Mouse (Mus musculus) cerebellum, postnatal 4 days (tissue): Measurements from ENCODE around the gene Cnot1.
A peak's percentile ranks its signal among the peaks of the same experiment; 100 is the strongest.
"Not testable (repeated sequence)": the region's sequence is repeated elsewhere in the genome, so short reads cannot be mapped to it uniquely, and the experiment has no call there.

Experiments
- DNase-seq, 2 experiments: peaks; one replicate each; pipeline ENCODE4 v3.0.0; 2022; ENCODE audit warnings: low spot score in 2 of 2, mixed read lengths in 1 of 2

Cnot1 gene

GRCm38 (mm10) chr8:95807331-95807843, at the start of gene Cnot1:
Gene Cnot1, minus strand, starts transcription at chr8:95807464.
- DNase-seq, result peak; percentile 88 to 97

- no peak for DNase-seq
These were observed 46.9 kb upstream of the Cnot1 start for GRCm38 (mm10) chr8:95854174-95854573.

GRCm38 (mm10) chr8:95853102-95853843, 46.0 kb upstream of the Cnot1 start, which contains the start of gene Slc38a7:
Gene Slc38a7, minus strand, starts transcription at chr8:95853539.
- DNase-seq, result peak in 1 of 2 experiments; percentile 56

GRCm38 (mm10) chr8:95852290-95852689, 45.0 kb upstream of the Cnot1 start:
- no peak for DNase-seq

GRCm38 (mm10) chr8:95850326-95850725, 43.1 kb upstream of the Cnot1 start:
- DNase-seq, result no peak

GRCm38 (mm10) chr8:95848734-95849464, 41.6 kb upstream of the Cnot1 start:
- DNase-seq, result no peak

GRCm38 (mm10) chr8:95848061-95848551, 40.8 kb upstream of the Cnot1 start:
- DNase-seq, result no peak

- DNase-seq, result no peak
These were observed 37.8 kb upstream of the Cnot1 start for GRCm38 (mm10) chr8:95845026-95845425.

- no peak for DNase-seq
These were observed 36.7 kb upstream of the Cnot1 start for GRCm38 (mm10) chr8:95843968-95844367.

- no peak for DNase-seq
These were observed 34.2 kb upstream of the Cnot1 start for GRCm38 (mm10) chr8:95841436-95841835.

GRCm38 (mm10) chr8:95839289-95839688, 32.0 kb upstream of the Cnot1 start:
- DNase-seq, result no peak

GRCm38 (mm10) chr8:95837266-95837665, 30.0 kb upstream of the Cnot1 start:
- DNase-seq, result no peak

- DNase-seq, result no peak
These were observed 28.6 kb upstream of the Cnot1 start for GRCm38 (mm10) chr8:95835891-95836290.

GRCm38 (mm10) chr8:95833435-95833984, 26.2 kb upstream of the Cnot1 start:
- DNase-seq, result no peak

- peak; percentile 62 to 88 for DNase-seq
These were observed 25.6 kb upstream of the Cnot1 start for GRCm38 (mm10) chr8:95832603-95833434.

- no peak for DNase-seq
These were observed 22.9 kb upstream of the Cnot1 start for GRCm38 (mm10) chr8:95830144-95830543.

- DNase-seq, result not testable (repeated sequence)
These were observed 17.9 kb upstream of the Cnot1 start, which contains the start of gene Sap18b for GRCm38 (mm10) chr8:95825162-95825561. Gene Sap18b, plus strand, starts transcription at chr8:95825346.

- DNase-seq, result no peak
These were observed 15.4 kb upstream of the Cnot1 start for GRCm38 (mm10) chr8:95822699-95823098.

- DNase-seq, result no peak
These were observed 14.8 kb upstream of the Cnot1 start for GRCm38 (mm10) chr8:95822096-95822495.

GRCm38 (mm10) chr8:95821266-95821665, 14.0 kb upstream of the Cnot1 start:
- no peak for DNase-seq

GRCm38 (mm10) chr8:95818211-95818610, 10.9 kb upstream of the Cnot1 start:
- DNase-seq, result no peak
